Mouse (Mus musculus) neural tube, embryonic 13.5 days (tissue): ENCODE measurements around the gene Xpr1. TPM values are rescaled to one million over a fixed set of nuclear protein-coding genes. Genes with fewer than 3 reads are reported as not detected.

Experiments
- ATAC-seq: fragments of 200-750 bp; cut with Nextera tagmentation; 2 replicates; pipeline ENCODE4 v1.8.0; 2017; ENCODE audit warnings: low read depth, mild to moderate bottlenecking, moderate TSS enrichment, moderate library complexity
- H3K27ac ChIP-seq: fragments of 300-500 bp; sonication (generic); replicated peaks from 2 replicates; pipeline ENCODE4 v1.5.1; 2015; ENCODE audit warnings: moderate library complexity, mild to moderate bottlenecking, inconsistent platforms
- H3K27me3 ChIP-seq: fragments of 300-500 bp; sonication (generic); 2 replicates; pipeline ENCODE4 v1.6.1; 2015; ENCODE audit warnings: mild to moderate bottlenecking, inconsistent platforms
- H3K36me3 ChIP-seq: fragments of 300-500 bp; sonication (generic); 2 replicates; pipeline ENCODE4 v1.6.1; 2015; ENCODE audit warnings: mild to moderate bottlenecking, inconsistent platforms
- H3K4me1 ChIP-seq: fragments of 300-500 bp; sonication (generic); replicated peaks from 2 replicates; pipeline ENCODE4 v1.6.1; 2015; ENCODE audit warnings: inconsistent platforms
- H3K4me2 ChIP-seq: fragments of 300-500 bp; sonication (generic); 2 replicates; pipeline ENCODE4 v1.6.1; 2015; ENCODE audit warnings: inconsistent platforms, mild to moderate bottlenecking, moderate library complexity
- H3K4me3 ChIP-seq: fragments of 300-500 bp; sonication (generic); 2 replicates; pipeline ENCODE4 v1.5.1; 2015; ENCODE audit warnings: mild to moderate bottlenecking, inconsistent platforms
- H3K9ac ChIP-seq: fragments of 300-500 bp; sonication (generic); 2 replicates; pipeline ENCODE4 v1.6.1; 2015; ENCODE audit warnings: moderate library complexity, mild to moderate bottlenecking, inconsistent platforms
- H3K9me3 ChIP-seq: fragments of 300-500 bp; sonication (generic); 2 replicates; pipeline ENCODE4 v1.6.1; 2016; ENCODE audit warnings: inconsistent platforms
- WGBS: fragments of 180-500 bp; shearing (Covaris S2); methylation state at CpG from one replicate; pipeline ENCODE4 v1.1.7; 2015; 5-methylcytosine and 5-hydroxymethylcytosine counted together
- polyA plus RNA-seq: library from polyadenylated mRNA; unstranded; fragments of >200 nt; fragmentation: Nextera tagmentation; extraction: Ambion mirVana; gene quantifications from 2 replicates; pipeline ENCODE4 v1.2.1, GENCODE M21; 2015

Gene Xpr1
- polyA plus RNA-seq, 1 experiment from 2014 or later: 45.3 TPM

- no peaks in the 10 kb centered on the region for H3K36me3 ChIP-seq
- 81% methylated on average over 4 of the region's 4 CpGs for WGBS
- no peak overlapping the region for H3K27ac ChIP-seq
- no peaks in the 10 kb centered on the region for H3K9me3 ChIP-seq
- no peak overlapping the region for H3K4me2 ChIP-seq
- no peak for ATAC-seq
- H3K27me3 ChIP-seq: no peaks in the 10 kb centered on the region
- H3K4me1 ChIP-seq: no peaks in the 10 kb centered on the region
- H3K4me3 ChIP-seq: no peak overlapping the region
- no peak overlapping the region for H3K9ac ChIP-seq
Observed at GRCm38 (mm10) chr1:155353096-155353495, 64.1 kb downstream of the Xpr1 start.

GRCm38 (mm10) chr1:155351527-155351926, 65.7 kb downstream of the Xpr1 start:
- Histone ChIP-seq H3K9me3 (no peaks in the 10 kb centered on the region), H3K36me3 (no peaks in the 10 kb centered on the region), H3K9ac (no peak overlapping the region), H3K4me1 (no peaks in the 10 kb centered on the region), H3K4me3 (no peak overlapping the region), H3K27me3 (no peaks in the 10 kb centered on the region), H3K27ac (no peak overlapping the region), H3K4me2 (no peak overlapping the region)
- 90% methylated on average over 4 of the region's 4 CpGs for WGBS
- ATAC-seq: no peak

GRCm38 (mm10) chr1:155348491-155348890, 68.7 kb downstream of the Xpr1 start:
- Histone ChIP-seq H3K36me3 (0 out of 2 replicates have a peak, but pooled peaks cover 6% of the 10 kb centered on the region), H3K27me3 (no peaks in the 10 kb centered on the region), H3K9ac (no peak overlapping the region), H3K4me3 (no peak overlapping the region), H3K27ac (no peak overlapping the region), H3K4me1 (no peaks in the 10 kb centered on the region), H3K9me3 (no peaks in the 10 kb centered on the region), H3K4me2 (no peak overlapping the region)
- ATAC-seq: no peak
- whole genome bisulfite sequencing: 91% methylated on average over 3 of the region's 3 CpGs

GRCm38 (mm10) chr1:155347339-155347738, 69.9 kb downstream of the Xpr1 start:
- Histone ChIP-seq H3K27me3 (no peaks in the 10 kb centered on the region), H3K4me3 (no peak overlapping the region), H3K9me3 (no peaks in the 10 kb centered on the region), H3K4me1 (no peaks in the 10 kb centered on the region), H3K36me3 (0 out of 2 replicates have a peak, but pooled peaks cover 6% of the 10 kb centered on the region), H3K27ac (0 out of 2 replicates have a peak overlapping the region, but pooled peaks have one; percentile 42), H3K9ac (no peak overlapping the region), H3K4me2 (no peak overlapping the region)
- ATAC-seq: no peak
- 86% methylated on average over 4 of the region's 4 CpGs for WGBS

GRCm38 (mm10) chr1:155344019-155344418, 73.2 kb downstream of the Xpr1 start:
- no peak for ATAC-seq
- WGBS: 92% methylated on average over 2 of the region's 2 CpGs

GRCm38 (mm10) chr1:155339622-155340021, 77.6 kb downstream of the Xpr1 start:
- Histone ChIP-seq H3K9ac (no peak overlapping the region), H3K36me3 (peaks cover 13% of the 10 kb centered on the region; the same call in 1 of the 2 replicates), H3K27me3 (no peaks in the 10 kb centered on the region), H3K9me3 (no peaks in the 10 kb centered on the region), H3K27ac (no peak overlapping the region), H3K4me2 (no peak overlapping the region), H3K4me3 (no peak overlapping the region), H3K4me1 (no peaks in the 10 kb centered on the region)
- no peak for ATAC-seq
- WGBS: 55% methylated on average over 2 of the region's 2 CpGs

More at GRCm38 (mm10) chr1:155344019-155344418, 73.2 kb downstream of the Xpr1 start:
- Histone ChIP-seq H3K9me3 (no peaks in the 10 kb centered on the region), H3K27ac (no peak overlapping the region), H3K9ac (no peak overlapping the region), H3K36me3 (0 out of 2 replicates have a peak, but pooled peaks cover 6% of the 10 kb centered on the region), H3K4me3 (no peak overlapping the region), H3K27me3 (no peaks in the 10 kb centered on the region), H3K4me1 (no peaks in the 10 kb centered on the region), H3K4me2 (no peak overlapping the region)

- WGBS: 94% methylated on average over 4 of the region's 4 CpGs
- no peak overlapping the region for H3K9ac ChIP-seq
- H3K9me3 ChIP-seq: no peaks in the 10 kb centered on the region
- no peak for ATAC-seq
- no peaks in the 10 kb centered on the region for H3K27me3 ChIP-seq
- no peak overlapping the region for H3K4me2 ChIP-seq
- no peak overlapping the region for H3K27ac ChIP-seq
- no peaks in the 10 kb centered on the region for H3K4me1 ChIP-seq
- peaks cover 7% of the 10 kb centered on the region; the same call in 1 of the 2 replicates for H3K36me3 ChIP-seq
- no peak overlapping the region for H3K4me3 ChIP-seq
Observed at GRCm38 (mm10) chr1:155337315-155337714, 79.9 kb downstream of the Xpr1 start.

GRCm38 (mm10) chr1:155335963-155336362, 81.3 kb downstream of the Xpr1 start:
- Histone ChIP-seq H3K27ac (no peak overlapping the region), H3K36me3 (peaks cover 17% of the 10 kb centered on the region), H3K27me3 (no peaks in the 10 kb centered on the region), H3K4me1 (no peaks in the 10 kb centered on the region), H3K4me2 (no peak overlapping the region), H3K4me3 (no peak overlapping the region), H3K9me3 (no peaks in the 10 kb centered on the region), H3K9ac (no peak overlapping the region)
- ATAC-seq: no peak
- WGBS: 70% methylated on average over 6 of the region's 6 CpGs

GRCm38 (mm10) chr1:155322183-155322582, 95.0 kb downstream of the Xpr1 start:
- no peak overlapping the region for H3K9ac ChIP-seq
- H3K4me1 ChIP-seq: peaks cover 22% of the 10 kb centered on the region
- ATAC-seq: no peak
- peaks cover 10% of the 10 kb centered on the region for H3K36me3 ChIP-seq
- no peaks in the 10 kb centered on the region for H3K27me3 ChIP-seq
- H3K9me3 ChIP-seq: no peaks in the 10 kb centered on the region
- H3K4me3 ChIP-seq: no peak overlapping the region
- 77% methylated on average over 1 of the region's 1 CpGs for WGBS
- peak overlapping the region; percentile 33; the same call in 1 of the 2 replicates for H3K27ac ChIP-seq
- H3K4me2 ChIP-seq: no peak overlapping the region

GRCm38 (mm10) chr1:155320091-155320833, 97.0 kb downstream of the Xpr1 start:
- 25% methylated on average over 7 of the region's 7 CpGs for WGBS
- Histone ChIP-seq H3K27me3 (no peaks in the 10 kb centered on the region), H3K4me3 (no peak overlapping the region), H3K27ac (peak overlapping the region; percentile 80), H3K4me1 (peaks cover 22% of the 10 kb centered on the region), H3K9ac (no peak overlapping the region), H3K36me3 (peaks cover 6% of the 10 kb centered on the region), H3K9me3 (no peaks in the 10 kb centered on the region), H3K4me2 (0 out of 2 replicates have a peak overlapping the region, but pooled peaks have one; percentile 7)
- peak; percentile 89 for ATAC-seq

GRCm38 (mm10) chr1:155319513-155319912, 97.7 kb downstream of the Xpr1 start:
- Histone ChIP-seq H3K27ac (peak overlapping the region; percentile 68), H3K9ac (no peak overlapping the region), H3K9me3 (no peaks in the 10 kb centered on the region), H3K36me3 (peaks cover 6% of the 10 kb centered on the region), H3K4me1 (peaks cover 22% of the 10 kb centered on the region), H3K4me3 (no peak overlapping the region), H3K4me2 (no peak overlapping the region), H3K27me3 (no peaks in the 10 kb centered on the region)
- peak; percentile 28; the same call in 1 of the 2 replicates for ATAC-seq
- 64% methylated on average over 4 of the region's 4 CpGs for WGBS

- H3K4me1 ChIP-seq: peaks cover 22% of the 10 kb centered on the region
- peaks cover 20% of the 10 kb centered on the region for H3K36me3 ChIP-seq
- ATAC-seq: peak; percentile 63; the same call in 1 of the 2 replicates
- H3K9ac ChIP-seq: no peak overlapping the region
- H3K4me3 ChIP-seq: no peak overlapping the region
- no peaks in the 10 kb centered on the region for H3K27me3 ChIP-seq
- WGBS: 45% methylated on average over 3 of the region's 3 CpGs
- H3K27ac ChIP-seq: 0 out of 2 replicates have a peak overlapping the region, but pooled peaks have one; percentile 64
- no peaks in the 10 kb centered on the region for H3K9me3 ChIP-seq
- no peak overlapping the region for H3K4me2 ChIP-seq
Observed at GRCm38 (mm10) chr1:155311672-155312071, 105.5 kb downstream of the Xpr1 start.
